Mouse (Mus musculus): ENCODE results near the gene Abraxas1.

GRCm38 (mm10) chr5:100837907-100838306 is 17.1 kb upstream of the Abraxas1 start:
- TF ChIP-seq USF1 (IDR thresholded peaks at IDR 0.05; ENCODE audit: low read depth, low read length) (no peak), JUND (IDR thresholded peaks at IDR 0.05; ENCODE audit: low read depth, low read length) (no peak), E2F4 (IDR thresholded peaks at IDR 0.05; ENCODE audit: borderline replicate concordance, low read depth, low read length) (no peak), EP300 (IDR thresholded peaks at IDR 0.05; ENCODE audit: low read depth in 1 of 2, low read length in 2 of 2) (no peak)
